Mouse (Mus musculus): ENCODE results near the gene Bcorl1. TPM values are rescaled to one million over a fixed set of nuclear protein-coding genes. Genes with fewer than 3 reads are reported as not detected.
A peak's percentile ranks its signal among the peaks of the same experiment; 100 is the strongest.
"Not testable (repeated sequence)": the region's sequence is repeated elsewhere in the genome, so short reads cannot be mapped to it uniquely, and the experiment has no call there.

Gene Bcorl1
- polyA plus RNA-seq, 1 experiment = 6.8 TPM

DNA sequence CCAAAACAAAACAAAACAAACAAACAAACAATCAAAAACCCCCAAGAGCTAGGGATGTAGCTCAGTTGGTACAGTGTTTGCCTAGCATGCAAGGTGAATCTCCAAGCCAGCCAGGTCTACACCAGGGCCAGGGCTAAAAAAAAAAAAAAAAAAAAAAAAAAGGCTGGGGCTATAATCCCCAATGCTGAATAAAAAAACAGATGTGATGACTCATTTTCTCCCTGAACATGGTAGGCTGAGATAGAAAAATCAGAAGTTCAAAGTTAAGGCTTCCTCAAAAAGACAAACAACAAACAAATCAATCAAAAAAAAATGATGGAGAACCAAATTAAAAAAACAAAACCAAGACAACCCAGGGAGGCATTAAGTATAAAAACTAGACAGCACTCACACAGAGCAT lies 87.9 kb downstream of the Bcorl1 start:
- Histone ChIP-seq H3K27ac (ENCODE audit: insufficient read depth, low read depth, low read length) (no peak overlapping the region), H3K4me3 (ENCODE audit: low read depth, low read length) (no peak overlapping the region), H3K36me3 (ENCODE audit: control insufficient read depth, insufficient read depth, low read length) (no peaks in the 10 kb centered on the region), H3K27me3 (ENCODE audit: control insufficient read depth, insufficient read depth, low read length) (no peaks in the 10 kb centered on the region), H3K4me1 (ENCODE audit: control insufficient read depth, insufficient read depth, insufficient read length, low read length) (peaks cover 41% of the 10 kb centered on the region)
- TF ChIP-seq POLR2A (IDR thresholded peaks at IDR 0.05; ENCODE audit: low read depth, low read length) (no peak), CTCF (IDR thresholded peaks at IDR 0.05; ENCODE audit: extremely low read depth, insufficient read length, insufficient replicate concordance, low read depth, low read length) (no peak)

- H3K27me3 ChIP-seq (ENCODE audit: control insufficient read depth, insufficient read depth, low read length) = no peaks in the 10 kb centered on the region
- no peaks in the 10 kb centered on the region for H3K36me3 ChIP-seq (ENCODE audit: control insufficient read depth, insufficient read depth, low read length)
- TF ChIP-seq CTCF (IDR thresholded peaks at IDR 0.05; ENCODE audit: extremely low read depth, insufficient read length, insufficient replicate concordance, low read depth, low read length) = 0 out of 2 replicates have a peak, but pooled peaks have one; percentile 9
- no peak for TF ChIP-seq POLR2A (IDR thresholded peaks at IDR 0.05; ENCODE audit: low read depth, low read length)
- no peak overlapping the region for H3K4me3 ChIP-seq (ENCODE audit: low read depth, low read length)
- peaks cover 41% of the 10 kb centered on the region for H3K4me1 ChIP-seq (ENCODE audit: control insufficient read depth, insufficient read depth, insufficient read length, low read length)
- WGBS = 66% methylated on average over 6 of the region's 6 CpGs
- H3K27ac ChIP-seq (ENCODE audit: insufficient read depth, low read depth, low read length) = peak overlapping the region; percentile 41
These were observed 88.4 kb downstream of the Bcorl1 start for GRCm38 (mm10) chrX:48429538-48429937.

GRCm38 (mm10) chrX:48432599-48433526 lies 91.7 kb downstream of the Bcorl1 start:
- TF ChIP-seq CTCF (IDR thresholded peaks at IDR 0.05; ENCODE audit: extremely low read depth, insufficient read length, insufficient replicate concordance, low read depth, low read length) (no peak), POLR2A (IDR thresholded peaks at IDR 0.05; ENCODE audit: low read depth, low read length) (no peak)
- H3K36me3 ChIP-seq (ENCODE audit: control insufficient read depth, insufficient read depth, low read length) = no peaks in the 10 kb centered on the region
- peak overlapping the region; percentile 44 for H3K4me3 ChIP-seq (ENCODE audit: low read depth, low read length)
- WGBS = 56% methylated on average over 15 of the region's 15 CpGs
- peak overlapping the region; percentile 88 for H3K27ac ChIP-seq (ENCODE audit: insufficient read depth, low read depth, low read length)
- no peaks in the 10 kb centered on the region for H3K27me3 ChIP-seq (ENCODE audit: control insufficient read depth, insufficient read depth, low read length)
- H3K4me1 ChIP-seq (ENCODE audit: control insufficient read depth, insufficient read depth, insufficient read length, low read length) = peaks cover 40% of the 10 kb centered on the region

DNA sequence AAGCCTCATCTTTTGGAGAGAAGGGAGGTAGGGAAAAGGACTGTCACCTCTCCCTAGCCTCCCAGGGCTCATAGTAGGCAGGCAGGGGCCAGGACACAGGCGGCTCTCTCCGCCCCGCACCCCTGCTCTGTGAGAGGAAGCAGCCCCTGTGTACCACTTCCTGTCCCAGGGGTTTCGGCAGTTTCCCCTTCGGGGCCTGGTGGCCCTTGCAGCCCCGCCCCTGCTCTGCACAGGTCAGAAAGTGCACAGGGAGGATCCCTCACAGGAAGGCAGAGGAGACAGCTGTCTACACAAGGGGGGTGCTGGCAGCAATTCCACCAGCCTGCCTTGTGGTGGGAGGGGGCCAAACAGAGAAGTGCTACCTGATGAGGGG lies 92.4 kb downstream of the Bcorl1 start:
- Histone ChIP-seq H3K27me3 (ENCODE audit: control insufficient read depth, insufficient read depth, low read length) (no peaks in the 10 kb centered on the region), H3K4me1 (ENCODE audit: control insufficient read depth, insufficient read depth, insufficient read length, low read length) (peaks cover 39% of the 10 kb centered on the region), H3K36me3 (ENCODE audit: control insufficient read depth, insufficient read depth, low read length) (no peaks in the 10 kb centered on the region), H3K4me3 (ENCODE audit: low read depth, low read length) (peak overlapping the region; percentile 44), H3K27ac (ENCODE audit: insufficient read depth, low read depth, low read length) (peak overlapping the region; percentile 88)
- WGBS = 29% methylated on average over 6 of the region's 6 CpGs
- TF ChIP-seq POLR2A (IDR thresholded peaks at IDR 0.05; ENCODE audit: low read depth, low read length) (no peak), CTCF (IDR thresholded peaks at IDR 0.05; ENCODE audit: extremely low read depth, insufficient read length, insufficient replicate concordance, low read depth, low read length) (no peak)

DNA sequence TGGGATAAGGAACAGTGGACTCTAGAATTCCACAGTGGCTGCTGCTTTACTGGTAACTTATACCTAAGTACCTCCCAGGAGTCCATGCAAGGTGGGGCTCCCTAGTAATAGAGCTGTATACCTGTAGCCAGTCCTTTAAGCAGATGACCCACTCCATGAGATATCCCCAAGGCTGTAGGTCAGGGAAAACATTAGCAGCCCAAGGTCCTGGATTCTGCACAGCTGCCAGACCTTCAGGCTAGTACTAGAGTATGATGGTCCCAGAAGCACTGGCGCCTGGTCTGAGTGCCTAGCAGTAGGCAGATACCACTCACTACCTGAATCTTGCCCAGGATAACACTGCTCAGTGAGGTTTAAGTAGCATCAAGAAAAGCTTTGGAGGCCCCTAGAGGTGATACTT lies 93.1 kb downstream of the Bcorl1 start:
- H3K4me3 ChIP-seq (ENCODE audit: low read depth, low read length) = no peak overlapping the region
- H3K36me3 ChIP-seq (ENCODE audit: control insufficient read depth, insufficient read depth, low read length) = no peaks in the 10 kb centered on the region
- peaks cover 43% of the 10 kb centered on the region for H3K4me1 ChIP-seq (ENCODE audit: control insufficient read depth, insufficient read depth, insufficient read length, low read length)
- H3K27me3 ChIP-seq (ENCODE audit: control insufficient read depth, insufficient read depth, low read length) = no peaks in the 10 kb centered on the region
- TF ChIP-seq POLR2A (IDR thresholded peaks at IDR 0.05; ENCODE audit: low read depth, low read length) (no peak), CTCF (IDR thresholded peaks at IDR 0.05; ENCODE audit: extremely low read depth, insufficient read length, insufficient replicate concordance, low read depth, low read length) (no peak)
- WGBS = 82% methylated on average over 1 of the region's 1 CpGs
- H3K27ac ChIP-seq (ENCODE audit: insufficient read depth, low read depth, low read length) = peak overlapping the region; percentile 54

- Histone ChIP-seq H3K4me3 (ENCODE audit: low read depth, low read length) (no peak overlapping the region), H3K27me3 (ENCODE audit: control insufficient read depth, insufficient read depth, low read length) (no peaks in the 10 kb centered on the region), H3K4me1 (ENCODE audit: control insufficient read depth, insufficient read depth, insufficient read length, low read length) (peaks cover 48% of the 10 kb centered on the region), H3K27ac (ENCODE audit: insufficient read depth, low read depth, low read length) (peak overlapping the region; percentile 54), H3K36me3 (ENCODE audit: control insufficient read depth, insufficient read depth, low read length) (no peaks in the 10 kb centered on the region)
- TF ChIP-seq CTCF (IDR thresholded peaks at IDR 0.05; ENCODE audit: extremely low read depth, insufficient read length, insufficient replicate concordance, low read depth, low read length) = no peak
- no peak for TF ChIP-seq POLR2A (IDR thresholded peaks at IDR 0.05; ENCODE audit: low read depth, low read length)
- WGBS = 29% methylated on average over 9 of the region's 9 CpGs
These were observed 94.3 kb downstream of the Bcorl1 start for GRCm38 (mm10) chrX:48435477-48435900.

DNA sequence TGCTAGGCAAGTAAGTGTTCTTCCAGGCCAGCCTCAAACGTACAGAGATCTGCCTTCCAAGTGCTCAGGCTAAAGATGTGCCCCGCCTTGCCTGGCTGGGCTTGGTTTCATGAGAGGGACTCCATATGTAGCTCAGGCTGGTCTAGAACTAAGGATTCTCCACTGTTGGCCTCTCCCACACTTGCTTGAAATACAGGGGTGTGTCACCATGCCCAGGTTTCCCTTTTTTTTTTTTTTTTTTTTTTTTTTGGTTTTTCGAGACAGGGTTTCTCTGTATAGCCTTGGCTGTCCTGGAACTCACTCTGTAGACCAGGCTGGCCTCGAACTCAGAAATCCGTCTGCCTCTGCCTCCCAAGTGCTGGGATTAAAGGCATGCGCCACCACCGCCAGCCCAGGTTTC lies 94.9 kb downstream of the Bcorl1 start:
- not testable (repeated sequence) for H3K4me3 ChIP-seq (ENCODE audit: low read depth, low read length); H3K27me3 ChIP-seq (ENCODE audit: control insufficient read depth, insufficient read depth, low read length); H3K36me3 ChIP-seq (ENCODE audit: control insufficient read depth, insufficient read depth, low read length)
- Histone ChIP-seq H3K4me1 (ENCODE audit: control insufficient read depth, insufficient read depth, insufficient read length, low read length) (peaks cover 48% of the 10 kb centered on the region), H3K27ac (ENCODE audit: insufficient read depth, low read depth, low read length) (peak overlapping the region; percentile 54)
- WGBS = 79% methylated on average over 6 of the region's 7 CpGs
